Mouse (Mus musculus) urinary bladder, adult 2 months (tissue): Measurements from ENCODE around the gene Gm12253. TPM values are rescaled to one million over a fixed set of nuclear protein-coding genes. Genes with fewer than 3 reads are reported as not detected.

Experiments used
- DNase-seq: peaks from one replicate; pipeline ENCODE4 v3.0.0; 2022; ENCODE audit warnings: low spot score
- polyA plus RNA-seq: library from polyadenylated mRNA; depleted of rRNA; stranded (reverse); fragments of >200 nt; gene quantifications from 2 replicates; pipeline ENCODE4 v1.2.3, GENCODE M21; 2012; rRNA removed

Gm12253 gene
- polyA plus RNA-seq, result not detected in 2 replicates

DNA sequence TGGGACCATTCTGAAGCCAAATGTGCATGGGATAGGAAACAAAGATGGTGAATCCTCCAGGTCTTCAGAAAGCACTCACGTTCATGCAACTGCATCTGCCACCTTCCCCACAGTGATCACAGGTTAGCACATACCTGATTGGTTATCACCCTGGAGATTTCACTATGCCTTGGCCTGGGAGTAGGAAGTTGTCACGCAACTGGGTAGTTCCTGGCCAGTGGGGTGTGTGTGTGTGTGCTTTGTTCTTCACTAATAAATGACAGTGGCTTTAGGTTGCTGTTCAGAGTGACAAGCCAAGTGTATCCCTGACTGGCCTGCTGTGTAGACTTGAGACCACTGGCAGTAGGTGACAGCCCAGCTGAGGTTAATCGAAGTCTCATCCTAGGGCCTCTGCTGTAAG lies at the start of gene Gm12253:
Gm12253 (plus strand) TSS at position 301 of the 400 bp plus-strand sequence.
- no peak for DNase-seq

DNA sequence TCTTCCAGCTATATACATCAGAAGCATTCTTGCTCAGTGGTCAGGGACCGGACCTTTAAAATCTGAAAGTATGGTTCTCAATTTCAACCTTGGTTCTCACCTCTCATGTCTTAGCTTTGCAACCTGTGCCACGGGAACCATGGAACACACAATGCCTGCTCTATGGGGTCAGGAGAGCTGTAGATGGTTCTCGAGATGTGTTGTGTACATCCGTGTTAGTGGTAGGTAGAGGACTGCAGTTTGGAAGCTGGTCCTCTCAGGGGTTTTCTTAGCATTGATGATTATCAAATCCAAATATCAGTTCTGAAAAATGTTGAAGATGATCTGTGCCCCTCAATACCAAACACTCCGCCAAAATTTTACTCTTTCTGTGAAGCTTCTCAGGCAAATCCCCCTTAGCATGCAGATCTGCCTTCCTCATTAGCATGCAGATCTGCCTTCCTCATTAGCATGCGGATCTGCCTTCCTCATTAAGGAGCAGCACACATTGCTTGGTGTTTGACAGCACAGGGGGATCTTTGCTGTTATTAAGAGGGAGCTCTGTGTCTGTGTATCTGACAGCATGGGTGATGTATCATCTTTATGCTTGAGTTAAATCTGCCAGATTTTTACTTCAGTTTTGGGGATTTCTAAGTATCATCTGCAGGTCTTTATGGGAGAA lies 32.2 kb upstream of the Gm12253 start:
- no peak for DNase-seq

DNA sequence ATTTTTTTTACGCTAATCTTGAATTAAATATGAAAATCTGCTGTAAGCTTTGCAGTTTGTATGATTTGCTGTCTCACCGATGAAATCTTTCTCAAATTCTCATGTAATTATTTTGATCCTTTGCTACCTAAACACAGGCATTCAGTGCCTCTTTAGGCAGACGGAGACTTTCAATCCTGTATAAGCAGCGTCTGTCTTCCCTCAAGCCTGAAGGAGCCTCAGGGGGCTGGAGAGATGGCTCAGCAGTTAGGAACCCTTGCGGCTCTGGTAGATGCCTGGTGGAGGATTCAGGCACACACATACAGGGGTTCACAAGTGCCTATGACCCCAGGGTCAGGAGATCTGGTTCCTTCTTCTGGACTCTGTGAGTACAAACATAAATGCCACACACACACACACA lies 31.7 kb upstream of the Gm12253 start:
- no peak for DNase-seq

DNA sequence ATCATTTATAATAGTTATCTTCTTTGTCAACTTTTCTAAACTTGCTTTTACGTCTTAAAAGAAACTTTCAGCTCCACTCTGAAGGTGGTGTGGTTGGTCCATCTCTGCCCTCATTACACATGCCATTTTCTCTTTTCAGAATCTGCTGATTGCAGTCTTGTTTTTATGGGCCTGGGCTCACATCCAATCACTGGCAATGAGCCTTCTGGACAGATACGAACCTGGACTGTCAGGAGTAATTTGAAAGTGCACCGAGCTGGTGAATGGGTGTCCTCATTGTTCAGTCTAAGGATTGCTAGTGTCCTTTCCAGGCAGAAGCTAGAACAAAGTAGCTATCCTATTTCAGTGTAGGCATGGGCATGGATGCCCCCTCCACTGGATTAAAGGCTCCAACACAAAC lies 24.3 kb upstream of the Gm12253 start:
- no peak for DNase-seq

DNA sequence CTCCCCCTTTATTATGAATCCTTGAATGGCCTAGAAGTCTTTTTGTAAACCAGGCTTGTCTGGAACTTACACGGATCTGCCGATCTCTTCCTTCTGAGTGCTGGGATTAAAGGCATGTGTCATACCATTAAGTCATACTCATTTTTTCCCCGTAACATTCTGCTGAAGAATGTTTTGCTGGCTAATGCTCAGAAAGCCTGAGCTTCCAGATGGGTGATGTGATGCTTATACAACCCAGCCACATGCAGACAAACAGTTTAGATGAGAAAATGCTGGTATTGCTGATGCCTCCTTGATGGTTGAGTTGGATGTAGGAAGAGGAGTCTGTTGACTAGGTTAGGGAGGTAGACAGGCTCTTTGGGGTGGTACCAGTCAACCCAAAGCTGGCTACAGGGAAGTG lies 14.0 kb upstream of the Gm12253 start:
- no peak for DNase-seq

DNA sequence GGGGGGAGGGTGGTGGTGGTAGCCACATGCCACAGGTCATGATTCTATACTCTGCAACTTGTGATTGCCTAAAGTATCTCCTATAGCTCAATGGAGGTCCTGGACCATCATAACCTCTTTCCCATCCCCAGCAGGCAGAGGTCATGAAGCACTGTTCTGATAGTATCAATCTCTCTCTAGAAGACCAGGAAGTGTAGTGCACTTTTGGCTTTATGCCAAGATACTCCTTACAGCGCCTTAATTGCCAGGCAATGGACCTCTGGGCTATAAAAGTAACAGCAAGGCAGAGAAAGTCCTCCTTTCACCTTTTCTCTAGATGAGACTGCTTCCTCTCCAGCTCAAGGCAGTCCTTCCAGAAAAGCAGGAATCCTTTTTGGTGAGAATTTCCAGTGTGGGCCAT lies 11.5 kb upstream of the Gm12253 start, which contains the start of gene 1810065E05Rik:
1810065E05Rik (plus strand) TSS at position 297 of the 400 bp plus-strand sequence.
- no peak for DNase-seq

DNA sequence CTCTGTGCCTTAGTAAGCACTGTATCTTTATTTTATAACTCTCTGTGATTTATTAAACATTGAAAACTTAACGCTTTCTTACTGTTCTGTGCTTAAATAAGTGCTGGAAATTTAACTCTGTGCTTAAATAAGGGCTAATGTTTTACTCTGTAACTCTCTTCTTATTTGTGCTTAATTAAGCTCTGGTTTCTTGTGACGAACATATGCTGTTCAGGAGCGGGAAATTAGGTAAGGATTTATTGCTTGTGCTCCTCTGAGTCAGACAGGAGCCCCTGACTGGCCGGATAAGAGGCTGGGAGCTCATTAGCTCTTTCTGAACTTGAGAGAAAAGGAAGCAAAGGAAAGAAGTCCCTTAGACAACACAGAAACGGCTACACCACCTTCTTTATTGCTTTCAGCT lies 5.5 kb downstream of the Gm12253 start:
- DNase-seq, result no peak

DNA sequence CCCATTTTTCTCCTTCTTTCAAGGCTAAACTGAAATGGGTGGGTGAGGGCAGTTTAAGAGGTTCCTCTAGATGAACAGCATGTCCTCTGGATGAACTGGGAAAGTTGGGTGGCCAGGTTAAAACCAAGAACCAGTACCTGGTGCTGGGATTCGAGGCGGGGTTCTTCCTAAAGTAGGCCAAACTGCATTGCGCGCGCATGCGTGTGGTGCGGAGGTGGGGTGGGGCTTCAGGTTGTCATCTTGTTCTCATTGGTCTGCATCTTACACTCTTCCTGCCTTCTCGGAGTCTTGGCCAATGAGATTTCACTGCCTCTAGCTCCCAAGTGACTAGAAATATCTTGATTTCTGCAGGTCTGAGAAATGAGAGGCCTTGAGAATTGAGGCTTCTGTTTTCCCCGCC lies 20.4 kb downstream of the Gm12253 start, which contains the start of gene Lypd9:
Lypd9 (minus strand) TSS at position 165 of the 400 bp plus-strand sequence.
- no peak for DNase-seq

DNA sequence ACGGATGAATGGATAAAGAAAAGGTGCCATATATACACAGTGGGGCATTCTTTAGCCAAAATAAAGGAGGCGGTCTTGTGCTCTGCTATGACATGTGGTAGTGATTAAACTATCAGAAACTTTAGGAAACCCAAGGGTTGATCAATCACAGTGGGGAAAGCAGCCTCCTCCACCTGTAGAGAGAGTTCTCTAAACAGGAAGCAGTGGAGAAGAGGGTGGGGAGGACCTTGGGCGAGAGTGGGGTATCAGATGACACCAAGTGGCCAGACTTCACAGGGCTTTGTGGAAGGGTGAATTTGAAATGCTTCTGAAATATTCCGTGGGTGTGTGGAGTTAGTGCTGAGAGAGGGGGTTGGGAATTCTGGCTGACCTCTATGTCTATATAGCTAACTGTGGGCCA lies 21.2 kb downstream of the Gm12253 start:
- DNase-seq, result no peak

DNA sequence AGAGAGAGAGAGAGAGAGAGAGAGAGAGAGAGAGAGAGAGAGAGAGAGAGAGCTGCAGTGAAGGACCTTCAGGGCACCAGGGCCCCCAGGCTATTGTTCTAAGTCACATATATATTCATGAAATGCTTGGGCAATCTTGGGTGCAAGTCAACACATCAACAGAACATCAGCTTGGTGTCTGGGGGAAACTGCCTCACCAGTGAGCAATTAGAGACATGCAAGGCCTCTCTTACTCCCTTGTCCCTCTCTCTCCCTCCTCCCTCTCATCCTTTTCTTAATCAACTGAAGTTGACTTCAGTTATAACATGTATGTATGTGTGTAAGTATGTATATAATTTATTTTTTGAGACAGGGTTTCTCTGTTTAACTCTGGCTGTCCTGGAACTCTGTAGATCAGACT lies 29.8 kb downstream of the Gm12253 start, which contains the start of gene Olfr30:
Olfr30 (minus strand) TSS at position 101 of the 400 bp plus-strand sequence.
- no peak for DNase-seq

Other genes with a start within 250 kb of the Gm12253 start
- 23.8 and 57.1 TPM in 2 replicates for gene Igtp, start 233.0 kb upstream of the Gm12253 start, polyA plus RNA-seq
- 22.1 and 54.2 TPM in 2 replicates for gene Irgm2, start 232.9 kb upstream of the Gm12253 start, polyA plus RNA-seq
- 0.04 TPM in 1 of 2 replicates, not detected in the other for gene 4930438A08Rik, start 157.8 kb upstream of the Gm12253 start, polyA plus RNA-seq
- gene Zfp692, start 125.5 kb upstream of the Gm12253 start, polyA plus RNA-seq, result 30.9 and 46.0 TPM in 2 replicates
- gene Zfp672, start 102.2 kb upstream of the Gm12253 start, polyA plus RNA-seq, result 43.2 and 48.6 TPM in 2 replicates
- 22.0 and 23.9 TPM in 2 replicates for gene Sh3bp5l, start 101.8 kb upstream of the Gm12253 start, polyA plus RNA-seq
- 1.8 TPM in 2 replicates for gene Lypd8, start 53.5 kb upstream of the Gm12253 start, polyA plus RNA-seq
- 0.07 TPM in 1 of 2 replicates, not detected in the other for gene 1810065E05Rik, start 11.4 kb upstream of the Gm12253 start, polyA plus RNA-seq
- not detected in 2 replicates for gene Lypd9, start 20.4 kb downstream of the Gm12253 start, polyA plus RNA-seq
- gene Olfr30, start 29.7 kb downstream of the Gm12253 start, polyA plus RNA-seq, result not detected in 2 replicates
- gene Olfr332, start 60.0 kb downstream of the Gm12253 start, polyA plus RNA-seq, result not detected in 2 replicates
- gene Olfr331, start 70.0 kb downstream of the Gm12253 start, polyA plus RNA-seq, result not detected in 2 replicates
- gene Olfr330, start 102.3 kb downstream of the Gm12253 start, polyA plus RNA-seq, result not detected in 2 replicates
- gene Olfr329-ps, start 113.9 kb downstream of the Gm12253 start, polyA plus RNA-seq, result not detected in 2 replicates
- not detected in 2 replicates for gene Olfr328, start 123.1 kb downstream of the Gm12253 start, polyA plus RNA-seq
- gene Olfr224, start 138.0 kb downstream of the Gm12253 start, polyA plus RNA-seq, result not detected in 2 replicates
- gene Olfr325, start 145.2 kb downstream of the Gm12253 start, polyA plus RNA-seq, result not detected in 2 replicates
- gene Olfr324, start 162.6 kb downstream of the Gm12253 start, polyA plus RNA-seq, result not detected in 2 replicates
- not detected in 2 replicates for gene 2210407C18Rik, start 183.5 kb downstream of the Gm12253 start, polyA plus RNA-seq
- not detected in 2 replicates for gene Olfr323, start 197.9 kb downstream of the Gm12253 start, polyA plus RNA-seq
- gene Trim58, start 207.9 kb downstream of the Gm12253 start, polyA plus RNA-seq, result not detected in 2 replicates
- gene Olfr322, start 226.2 kb downstream of the Gm12253 start, polyA plus RNA-seq, result not detected in 2 replicates
- gene Olfr320, start 248.5 kb downstream of the Gm12253 start, polyA plus RNA-seq, result not detected in 2 replicates